Mouse (Mus musculus) embryonic facial prominence, embryonic 12.5 days (tissue): ENCODE data around the gene Dscam. TPM values are rescaled to one million over a fixed set of nuclear protein-coding genes. Genes with fewer than 3 reads are reported as not detected.

Experiments
- ATAC-seq: fragments of 200-750 bp; cut with Nextera tagmentation; 2 replicates; pipeline ENCODE4 v1.8.0; 2017; ENCODE audit not compliant: insufficient number of reproducible peaks, insufficient read depth, low FRiP score, low TSS enrichment
- H3K27ac ChIP-seq: fragments of 300-500 bp; sonication (generic); 2 replicates; pipeline ENCODE4 v1.5.1; 2016; ENCODE audit warnings: mild to moderate bottlenecking
- H3K27me3 ChIP-seq: fragments of 300-500 bp; sonication (generic); 2 replicates; pipeline ENCODE4 v1.6.1; 2016; ENCODE audit warnings: mild to moderate bottlenecking, moderate library complexity
- H3K36me3 ChIP-seq: fragments of 300-500 bp; sonication (generic); 2 replicates; pipeline ENCODE4 v1.6.1; 2016; ENCODE audit warnings: mild to moderate bottlenecking
- H3K4me1 ChIP-seq: fragments of 300-500 bp; sonication (generic); 2 replicates; pipeline ENCODE4 v1.6.1; 2016
- H3K4me2 ChIP-seq: fragments of 300-500 bp; sonication (generic); replicated peaks from 2 replicates; pipeline ENCODE4 v1.6.1; 2016; ENCODE audit warnings: mild to moderate bottlenecking, moderate library complexity
- H3K4me3 ChIP-seq: fragments of 300-500 bp; sonication (generic); 2 replicates; pipeline ENCODE4 v1.5.1; 2016; ENCODE audit warnings: mild to moderate bottlenecking
- H3K9ac ChIP-seq: fragments of 300-500 bp; sonication (generic); 2 replicates; pipeline ENCODE4 v1.6.1; 2016; ENCODE audit warnings: mild to moderate bottlenecking, moderate library complexity
- H3K9me3 ChIP-seq: fragments of 300-500 bp; sonication (generic); 2 replicates; pipeline ENCODE4 v1.6.1; 2016; ENCODE audit warnings: mild to moderate bottlenecking, moderate library complexity
- WGBS: fragments of 180-500 bp; shearing (Covaris S2); methylation state at CpG from one replicate; pipeline ENCODE4 v1.1.7; 2016; 5-methylcytosine and 5-hydroxymethylcytosine counted together
- polyA plus RNA-seq: library from polyadenylated mRNA; unstranded; fragments of >200 nt; fragmentation: Nextera tagmentation; extraction: Ambion mirVana; gene quantifications from 2 replicates; pipeline ENCODE4 v1.2.1, GENCODE M21; 2016

The Dscam gene
- polyA plus RNA-seq, 1 experiment from 2014 or later = 0.42 TPM

GRCm38 (mm10) chr16:96753164-96753780 is 417.3 kb downstream of the Dscam start:
- ATAC-seq = no peak
- no peak overlapping the region for H3K4me2 ChIP-seq
- H3K4me1 ChIP-seq = peaks cover 14% of the 10 kb centered on the region
- 71% methylated on average over 2 of the region's 2 CpGs for WGBS
- no peaks in the 10 kb centered on the region for H3K9me3 ChIP-seq
- peaks cover 1% of the 10 kb centered on the region; the same call in 1 of the 2 replicates for H3K27me3 ChIP-seq
- no peak overlapping the region for H3K4me3 ChIP-seq
- no peak overlapping the region for H3K9ac ChIP-seq
- no peaks in the 10 kb centered on the region for H3K36me3 ChIP-seq
- no peak overlapping the region for H3K27ac ChIP-seq

- Histone ChIP-seq H3K27ac (no peak overlapping the region), H3K4me3 (no peak overlapping the region), H3K27me3 (no peaks in the 10 kb centered on the region), H3K9me3 (no peaks in the 10 kb centered on the region), H3K36me3 (no peaks in the 10 kb centered on the region), H3K9ac (no peak overlapping the region), H3K4me1 (no peaks in the 10 kb centered on the region), H3K4me2 (no peak overlapping the region)
- WGBS = 79% methylated on average over 5 of the region's 5 CpGs
- no peak for ATAC-seq
Observed at GRCm38 (mm10) chr16:96742475-96743255, 427.9 kb downstream of the Dscam start.

- no peaks in the 10 kb centered on the region for H3K27me3 ChIP-seq
Observed at GRCm38 (mm10) chr16:96741336-96741735, 429.2 kb downstream of the Dscam start.

GRCm38 (mm10) chr16:96740073-96741055 is 430.2 kb downstream of the Dscam start:
- H3K27me3 ChIP-seq = no peaks in the 10 kb centered on the region
- H3K9me3 ChIP-seq = no peaks in the 10 kb centered on the region
- 78% methylated on average over 7 of the region's 7 CpGs for WGBS
- H3K4me3 ChIP-seq = no peak overlapping the region
- H3K4me1 ChIP-seq = no peaks in the 10 kb centered on the region
- no peak overlapping the region for H3K27ac ChIP-seq
- H3K9ac ChIP-seq = no peak overlapping the region
- no peaks in the 10 kb centered on the region for H3K36me3 ChIP-seq
- ATAC-seq = no peak
- H3K4me2 ChIP-seq = no peak overlapping the region

More at GRCm38 (mm10) chr16:96741336-96741735, 429.2 kb downstream of the Dscam start:
- Histone ChIP-seq H3K36me3 (no peaks in the 10 kb centered on the region), H3K4me1 (no peaks in the 10 kb centered on the region), H3K4me2 (no peak overlapping the region), H3K4me3 (no peak overlapping the region), H3K9ac (no peak overlapping the region), H3K27ac (no peak overlapping the region), H3K9me3 (no peaks in the 10 kb centered on the region)
- ATAC-seq = no peak
- WGBS = 88% methylated on average over 1 of the region's 1 CpGs

GRCm38 (mm10) chr16:96736501-96736900 is 434.1 kb downstream of the Dscam start:
- Histone ChIP-seq H3K36me3 (no peaks in the 10 kb centered on the region), H3K9ac (no peak overlapping the region), H3K27me3 (no peaks in the 10 kb centered on the region), H3K4me3 (no peak overlapping the region), H3K4me2 (no peak overlapping the region), H3K27ac (no peak overlapping the region), H3K9me3 (no peaks in the 10 kb centered on the region), H3K4me1 (no peaks in the 10 kb centered on the region)
- WGBS = 83% methylated on average over 1 of the region's 1 CpGs
- ATAC-seq = no peak

GRCm38 (mm10) chr16:96730881-96731280 is 439.7 kb downstream of the Dscam start:
- H3K36me3 ChIP-seq = no peaks in the 10 kb centered on the region
- WGBS = 78% methylated on average over 3 of the region's 3 CpGs
- no peak for ATAC-seq

GRCm38 (mm10) chr16:96727836-96728774 is 442.4 kb downstream of the Dscam start:
- 64% methylated on average over 13 of the region's 13 CpGs for WGBS

More at GRCm38 (mm10) chr16:96730881-96731280, 439.7 kb downstream of the Dscam start:
- Histone ChIP-seq H3K4me3 (no peak overlapping the region), H3K9me3 (no peaks in the 10 kb centered on the region), H3K4me2 (no peak overlapping the region), H3K27me3 (no peaks in the 10 kb centered on the region), H3K4me1 (no peaks in the 10 kb centered on the region), H3K27ac (no peak overlapping the region), H3K9ac (no peak overlapping the region)

GRCm38 (mm10) chr16:96725071-96725724 is 445.4 kb downstream of the Dscam start:
- WGBS = 83% methylated on average over 8 of the region's 8 CpGs
- Histone ChIP-seq H3K9me3 (no peaks in the 10 kb centered on the region), H3K27me3 (no peaks in the 10 kb centered on the region), H3K4me3 (no peak overlapping the region), H3K36me3 (no peaks in the 10 kb centered on the region), H3K4me1 (no peaks in the 10 kb centered on the region), H3K4me2 (no peak overlapping the region), H3K9ac (no peak overlapping the region), H3K27ac (no peak overlapping the region)
- ATAC-seq = no peak

More at GRCm38 (mm10) chr16:96727836-96728774, 442.4 kb downstream of the Dscam start:
- Histone ChIP-seq H3K27ac (no peak overlapping the region), H3K4me3 (no peak overlapping the region), H3K36me3 (no peaks in the 10 kb centered on the region), H3K9me3 (no peaks in the 10 kb centered on the region), H3K4me2 (no peak overlapping the region), H3K9ac (no peak overlapping the region), H3K27me3 (no peaks in the 10 kb centered on the region), H3K4me1 (no peaks in the 10 kb centered on the region)
- no peak for ATAC-seq

GRCm38 (mm10) chr16:96724591-96724990 is 446.0 kb downstream of the Dscam start:
- Histone ChIP-seq H3K9ac (no peak overlapping the region), H3K27ac (no peak overlapping the region), H3K9me3 (no peaks in the 10 kb centered on the region), H3K4me1 (no peaks in the 10 kb centered on the region), H3K27me3 (no peaks in the 10 kb centered on the region), H3K4me2 (no peak overlapping the region), H3K36me3 (no peaks in the 10 kb centered on the region), H3K4me3 (no peak overlapping the region)
- no peak for ATAC-seq
- WGBS = 62% methylated on average over 5 of the region's 5 CpGs

- Histone ChIP-seq H3K4me2 (no peak overlapping the region), H3K9ac (no peak overlapping the region), H3K36me3 (no peaks in the 10 kb centered on the region), H3K4me1 (no peaks in the 10 kb centered on the region), H3K4me3 (no peak overlapping the region), H3K27ac (no peak overlapping the region), H3K27me3 (no peaks in the 10 kb centered on the region), H3K9me3 (no peaks in the 10 kb centered on the region)
- ATAC-seq = no peak
- WGBS = 77% methylated on average over 3 of the region's 3 CpGs
Observed at GRCm38 (mm10) chr16:96724123-96724522, 446.4 kb downstream of the Dscam start.
